Mouse (Mus musculus) WW6 (cell line): ENCODE data around the gene Hs3st1.

Experiments
- DNase-seq: peaks from one replicate; pipeline ENCODE4 v3.0.0-alpha.2; 2013; ENCODE audit warnings: low read depth, low spot score

Gene Hs3st1

DNA sequence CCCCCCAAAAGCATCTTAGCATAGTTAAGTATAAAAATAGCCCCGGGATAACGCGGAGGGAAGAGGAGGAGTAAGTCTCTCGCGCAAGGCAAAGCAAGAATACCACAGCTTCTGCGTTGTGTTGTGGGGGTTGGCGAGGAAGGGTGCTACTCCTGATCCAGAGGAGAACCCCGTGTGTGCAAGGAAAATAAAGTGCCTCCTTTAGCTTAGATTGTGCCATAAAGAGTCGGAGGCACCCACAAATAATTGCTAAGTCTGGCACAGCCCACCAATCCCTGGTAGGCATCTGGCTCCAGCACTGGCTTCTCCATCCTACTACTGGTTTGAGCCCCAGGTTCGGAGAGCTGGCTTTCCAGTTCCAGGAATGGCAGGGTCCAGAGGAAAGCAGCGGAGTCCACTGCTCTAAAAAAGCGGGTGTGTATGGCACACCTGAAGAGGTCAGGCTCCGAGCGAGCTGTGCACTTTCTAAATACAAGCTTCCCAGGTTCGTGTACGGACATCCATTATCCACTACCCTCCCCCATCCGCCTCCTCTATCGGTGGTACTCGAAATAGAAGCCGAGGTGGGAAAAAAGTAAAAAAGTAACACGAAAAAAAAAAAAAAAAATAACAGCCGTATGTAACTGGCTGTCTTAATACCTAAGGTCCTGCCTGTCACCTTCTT, 111.9 kb downstream of the Hs3st1 start:
- DNase-seq: no peak

DNA sequence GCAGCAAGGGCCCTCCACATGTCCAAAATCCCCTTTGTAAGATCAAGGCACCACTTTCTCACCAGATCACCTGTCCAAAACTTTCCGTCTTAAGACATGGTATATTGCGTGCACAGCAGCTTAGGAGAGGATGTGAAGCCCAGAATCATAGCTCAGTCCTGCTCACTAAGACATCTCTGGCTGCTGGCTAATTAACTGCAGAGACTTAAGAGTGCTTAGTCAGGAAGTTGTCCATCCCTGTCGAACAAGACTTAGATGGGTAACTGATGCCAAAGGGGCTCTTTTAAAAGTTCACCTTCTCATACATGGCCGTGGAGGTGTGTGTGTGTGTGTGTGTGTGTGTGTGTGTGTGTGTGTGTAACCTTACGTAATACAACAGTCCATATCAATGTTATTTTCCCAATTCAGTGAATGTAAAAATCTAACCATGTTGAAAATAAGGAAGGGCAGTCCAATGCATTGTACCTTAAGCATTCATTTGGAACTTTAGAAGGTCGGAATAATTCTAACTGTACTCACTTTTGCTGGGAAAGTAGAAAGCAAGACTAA, 113.0 kb downstream of the Hs3st1 start:
- DNase-seq: no peak

DNA sequence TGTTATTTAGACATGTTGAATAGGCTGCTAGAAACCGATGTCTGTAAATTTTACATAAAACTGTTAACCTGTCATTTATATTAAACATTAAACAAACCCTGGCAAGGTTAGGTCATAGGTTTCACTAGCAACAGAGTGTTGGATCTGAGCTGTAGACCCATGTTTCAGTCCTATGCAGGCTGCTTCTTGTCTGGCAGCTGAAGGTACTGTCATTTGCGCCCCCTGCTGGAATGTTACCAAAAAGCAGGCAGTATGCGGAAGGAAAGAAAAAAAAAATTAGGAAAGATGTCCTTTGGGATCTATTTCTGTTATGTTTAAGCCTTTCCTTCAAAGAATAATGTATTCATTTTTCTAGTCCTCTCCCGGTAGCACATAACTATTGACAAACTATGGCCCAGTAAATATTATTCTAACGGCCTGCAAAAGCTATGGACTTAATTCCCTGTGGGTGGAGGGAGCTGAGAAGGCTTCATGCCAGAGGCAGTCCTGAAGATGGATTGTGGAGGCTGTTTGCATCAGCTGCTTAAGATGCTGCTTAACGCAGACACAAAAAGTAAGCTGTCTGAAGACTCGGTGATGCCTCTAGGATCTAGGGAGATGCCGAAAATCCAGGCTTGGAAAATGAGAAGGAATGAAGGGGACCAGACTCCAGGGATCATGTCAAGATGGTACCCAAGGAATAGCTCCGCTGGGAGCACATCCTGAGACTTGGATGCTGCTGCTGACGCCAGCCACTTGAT, 115.7 kb downstream of the Hs3st1 start:
- DNase-seq: no peak

DNA sequence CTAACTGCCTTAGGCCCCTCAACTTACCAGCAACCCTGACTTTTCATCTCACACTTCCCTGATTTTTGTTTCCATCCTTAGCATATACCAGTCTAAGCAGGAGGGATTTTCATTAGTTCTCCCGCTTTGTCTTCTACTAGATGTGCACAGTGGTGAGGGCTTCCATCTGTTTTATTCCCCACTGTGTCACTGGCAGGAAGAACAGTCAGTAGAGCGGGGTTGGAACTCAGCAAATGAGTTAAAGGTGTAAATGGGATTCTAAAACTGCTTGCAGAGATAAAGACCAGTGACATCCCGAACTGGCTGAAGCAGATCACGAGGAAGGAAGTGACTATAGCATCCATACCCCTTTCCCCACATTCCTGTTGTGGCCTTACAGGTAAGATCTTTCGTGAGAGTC, 116.3 kb downstream of the Hs3st1 start:
- DNase-seq: no peak

DNA sequence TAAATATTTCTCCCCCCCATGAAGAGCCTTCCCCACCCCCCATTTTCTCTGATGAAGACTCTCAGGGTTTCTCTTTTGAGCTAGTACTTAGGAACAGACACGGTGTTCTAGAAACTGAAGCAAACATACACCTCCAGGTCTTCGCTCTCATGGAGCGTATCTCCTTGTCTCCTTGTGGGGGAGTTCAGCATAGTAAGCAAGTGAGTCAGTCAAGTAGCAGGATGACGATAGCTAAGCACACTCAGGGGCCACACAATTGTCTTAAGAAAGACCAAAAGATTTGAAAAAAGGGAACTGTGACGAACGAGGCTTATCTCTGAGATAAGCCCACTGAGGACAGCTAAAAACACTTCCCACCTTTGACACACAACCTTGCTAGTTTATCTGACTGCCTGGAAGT, 117.4 kb downstream of the Hs3st1 start:
- DNase-seq: no peak

DNA sequence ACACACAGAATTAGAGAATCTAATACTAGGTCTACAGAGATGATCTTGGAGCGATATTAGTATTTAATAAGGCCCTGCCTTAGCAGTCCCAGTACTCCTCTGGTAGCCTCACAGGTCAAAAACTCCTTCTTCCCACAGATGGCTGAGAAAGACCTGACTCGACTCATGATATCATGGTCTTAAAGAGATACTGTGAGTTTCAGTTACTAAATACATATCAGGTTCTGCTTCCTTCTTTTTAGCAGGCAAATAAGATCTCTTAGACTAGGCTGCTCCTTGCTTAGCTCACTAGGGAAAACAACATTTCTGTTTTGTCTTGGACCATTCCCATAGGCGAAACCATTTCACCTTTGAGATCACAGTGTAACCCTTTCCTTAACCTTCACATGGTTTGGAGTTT, 119.2 kb downstream of the Hs3st1 start:
- DNase-seq: no peak

DNA sequence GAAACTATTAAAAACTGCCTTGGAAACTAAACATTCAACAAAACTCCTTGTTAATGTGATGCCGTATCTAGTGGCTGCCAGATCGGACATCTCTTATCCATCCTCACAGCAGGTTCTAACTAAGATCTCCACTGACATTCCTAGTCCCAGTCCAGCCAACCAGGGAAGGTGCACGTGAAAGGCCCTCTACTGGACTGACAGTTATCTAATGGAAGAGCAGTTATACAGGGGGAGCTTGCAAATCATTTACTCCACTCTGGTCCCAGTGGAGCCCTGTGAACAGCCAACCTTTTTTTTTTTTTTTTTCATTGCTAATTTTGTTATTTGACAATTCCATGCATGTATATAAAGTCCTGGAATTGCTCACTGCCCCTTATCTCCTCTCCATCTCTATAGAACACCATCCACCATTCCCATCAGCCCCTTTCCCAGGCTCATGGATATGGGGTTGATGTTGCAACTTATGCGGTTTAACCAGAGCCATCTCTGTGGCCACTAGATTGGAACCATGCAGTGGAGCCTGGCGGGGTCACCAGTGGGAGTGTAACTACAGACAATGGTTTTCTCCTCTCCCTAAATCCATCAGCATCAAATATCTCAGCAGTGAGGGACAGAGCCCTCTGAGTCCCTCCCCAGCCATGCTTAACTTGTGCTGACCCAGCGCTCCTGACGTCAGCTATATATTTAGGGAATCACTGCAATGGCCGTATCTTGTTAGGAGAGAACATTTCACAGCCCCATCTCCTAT, 120.8 kb downstream of the Hs3st1 start:
- no peak for DNase-seq

DNA sequence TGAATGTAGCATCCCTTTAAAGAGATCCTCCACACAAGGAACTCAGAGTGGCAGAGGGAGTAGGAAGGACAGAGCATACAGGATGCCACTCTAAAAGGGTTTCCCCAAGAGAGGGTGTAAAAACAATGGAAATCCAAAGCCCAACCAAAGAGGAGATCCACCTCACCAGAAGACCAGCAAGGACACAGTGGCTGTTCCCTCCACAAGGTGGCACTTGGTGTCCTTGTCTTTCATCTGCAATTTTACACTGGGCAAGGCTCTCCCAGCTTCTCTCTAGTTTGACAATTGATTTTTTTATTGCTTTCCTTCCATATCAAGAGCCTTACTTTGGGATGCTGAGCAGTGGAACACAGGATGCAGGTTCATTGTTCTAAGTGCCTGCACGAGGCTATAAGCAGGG, 122.1 kb downstream of the Hs3st1 start:
- no peak for DNase-seq

DNA sequence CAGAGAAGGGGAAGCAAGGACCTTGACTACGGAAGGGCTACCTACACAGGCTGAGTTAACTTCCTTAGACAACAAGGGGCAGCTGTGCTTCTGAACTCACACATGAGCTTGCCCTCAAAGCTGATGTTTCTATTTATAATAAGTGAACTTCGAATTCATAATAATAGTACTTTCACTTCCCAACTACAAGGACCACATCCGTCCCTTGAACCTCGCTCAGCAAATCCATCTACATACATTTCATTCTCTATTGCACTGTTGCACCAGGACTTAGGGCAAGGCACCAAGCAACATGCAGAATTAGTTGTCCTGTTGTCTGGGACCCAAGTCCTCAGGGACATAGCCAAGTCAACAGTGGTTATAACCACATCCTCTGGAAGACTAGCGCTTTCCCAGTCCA, 124.4 kb downstream of the Hs3st1 start:
- DNase-seq: no peak

DNA sequence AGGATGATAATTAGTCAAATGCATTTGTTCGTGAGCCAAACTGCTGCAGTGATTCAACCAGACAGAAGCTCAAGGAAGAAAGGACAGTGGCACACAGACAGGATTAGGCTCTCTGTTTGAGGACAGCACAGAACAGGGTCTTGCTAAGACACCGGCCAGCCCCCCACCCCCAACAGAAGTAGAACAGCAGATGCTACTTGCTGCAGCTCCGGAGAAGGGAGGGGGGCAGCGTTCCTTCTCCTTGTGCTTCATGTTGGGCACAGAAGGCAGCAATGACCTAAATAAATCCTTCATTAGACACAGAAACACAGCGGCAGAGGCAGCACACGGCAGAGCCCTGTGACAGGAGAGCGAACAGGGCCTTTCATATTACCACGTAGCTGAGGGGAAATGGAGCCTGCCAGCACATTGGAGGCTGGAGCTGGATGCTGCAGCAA, 130.2 kb downstream of the Hs3st1 start:
- DNase-seq: no peak

DNA sequence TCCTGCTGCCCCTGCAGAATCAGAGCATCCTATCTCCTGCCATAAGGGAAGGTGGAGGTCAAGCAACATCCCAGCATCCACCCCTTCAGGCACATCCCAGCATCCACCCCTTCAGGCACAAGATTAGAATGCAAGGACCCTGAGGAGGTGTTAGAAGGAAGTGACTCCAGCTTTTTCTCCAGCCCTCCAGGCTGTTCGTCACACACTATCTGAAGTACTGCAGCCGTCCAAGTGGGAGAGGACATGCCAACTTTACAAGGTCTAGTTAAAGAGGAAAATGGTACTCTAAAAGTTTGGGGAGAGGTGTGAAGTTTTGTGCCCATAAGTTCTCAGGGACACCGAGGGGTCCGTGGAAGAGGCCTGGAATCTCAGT, 131.1 kb downstream of the Hs3st1 start:
- no peak for DNase-seq

DNA sequence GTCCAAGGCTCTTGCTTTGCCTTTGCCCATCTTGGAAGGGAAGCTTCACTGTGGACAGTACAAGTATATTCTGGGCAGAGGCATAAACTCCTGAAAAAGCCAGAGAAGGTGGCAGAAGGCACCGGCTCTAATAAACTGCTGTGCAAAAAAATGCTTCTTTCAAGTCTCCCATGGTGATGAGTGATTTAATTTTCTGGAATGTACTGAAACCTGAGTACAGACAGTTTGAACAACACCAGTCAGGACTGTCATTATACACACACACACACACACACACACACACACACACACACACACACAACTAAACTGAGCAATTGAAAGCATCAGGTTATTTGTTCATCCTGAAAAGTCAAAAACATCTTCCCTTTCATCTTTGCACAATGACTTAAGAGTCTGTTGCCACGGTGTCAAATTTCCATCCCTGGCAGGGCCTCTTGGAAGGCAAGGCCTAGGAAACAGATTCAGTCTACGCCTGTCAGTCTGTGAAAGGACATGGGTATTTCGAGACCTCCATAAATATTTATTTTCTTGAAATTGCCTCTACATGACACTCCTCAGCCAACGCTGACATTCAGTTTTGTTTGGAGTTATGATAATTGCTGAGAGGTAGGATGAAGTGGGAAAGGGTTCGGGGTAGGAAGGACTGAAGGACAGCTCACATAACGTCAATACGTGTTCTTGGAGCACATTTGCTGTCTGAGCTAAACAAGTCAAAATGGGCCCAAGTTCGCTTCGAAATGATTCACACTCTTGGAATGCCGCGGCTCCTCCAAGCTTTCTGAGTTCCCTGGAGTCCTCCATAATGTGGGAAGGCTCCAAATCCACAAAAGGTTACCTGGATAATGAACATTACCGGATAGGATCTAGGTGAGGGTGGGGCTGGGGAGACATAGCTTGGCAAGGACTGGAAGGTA, 131.7 kb downstream of the Hs3st1 start:
- DNase-seq: no peak

DNA sequence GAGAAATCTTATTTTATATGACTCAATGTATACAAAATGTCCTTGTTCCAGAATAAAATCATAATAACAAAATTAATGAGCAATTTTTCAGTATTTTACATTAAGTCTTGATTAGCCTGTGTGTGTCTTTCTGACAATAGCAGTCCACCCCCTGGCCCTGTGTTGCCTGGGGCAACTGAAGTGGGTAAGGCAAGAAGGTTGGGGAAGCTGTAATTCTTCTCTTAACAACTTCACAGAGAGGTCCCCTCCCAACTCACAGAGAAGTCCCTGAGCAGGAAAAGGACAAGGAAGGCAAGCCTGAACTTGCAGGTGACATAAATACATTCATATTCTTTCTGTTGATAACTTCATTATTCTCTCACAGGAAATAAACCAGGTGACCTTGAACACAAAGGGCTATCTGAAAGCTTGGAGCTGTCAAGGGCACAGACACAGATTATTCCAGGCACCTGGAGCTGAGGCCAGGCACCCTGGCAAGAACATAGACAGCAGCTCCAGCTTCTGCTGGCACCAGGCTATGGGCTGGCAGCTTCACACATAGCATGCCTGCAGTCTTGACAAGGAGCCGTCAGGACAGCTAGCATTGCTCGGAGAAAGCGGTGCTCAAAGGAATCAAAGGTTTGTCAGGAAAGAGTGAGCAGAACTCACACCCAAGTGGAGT, 134.9 kb downstream of the Hs3st1 start:
- no peak for DNase-seq

DNA sequence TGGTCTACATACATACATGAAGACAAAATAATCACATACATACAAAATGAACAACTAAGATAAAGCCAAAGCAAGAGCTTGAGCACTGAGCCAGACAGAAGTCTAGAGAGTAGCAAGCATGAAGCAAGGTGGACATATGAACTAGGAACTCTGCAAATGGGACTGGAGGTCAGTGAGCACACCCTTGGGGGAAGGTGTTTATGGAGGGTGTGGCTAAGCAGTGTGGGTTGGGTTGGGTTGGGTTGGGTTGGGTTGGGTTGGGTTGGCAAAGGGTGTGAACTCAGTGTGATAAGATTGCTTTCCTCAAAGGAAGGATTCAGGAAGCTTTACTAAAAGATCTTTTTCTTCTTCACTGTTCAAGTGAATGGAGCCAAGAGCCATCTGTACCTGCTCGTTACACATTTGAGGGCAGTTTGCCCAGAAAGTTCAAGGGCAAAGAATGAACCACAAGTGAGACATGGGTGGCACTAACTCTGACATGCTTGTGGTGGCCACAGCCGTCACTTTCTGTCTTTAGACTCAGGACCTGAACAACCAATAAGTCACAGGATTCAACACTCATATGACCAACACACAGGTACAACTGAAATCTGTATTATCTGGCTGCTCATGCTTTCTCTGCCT, 137.8 kb downstream of the Hs3st1 start:
- DNase-seq: no peak

DNA sequence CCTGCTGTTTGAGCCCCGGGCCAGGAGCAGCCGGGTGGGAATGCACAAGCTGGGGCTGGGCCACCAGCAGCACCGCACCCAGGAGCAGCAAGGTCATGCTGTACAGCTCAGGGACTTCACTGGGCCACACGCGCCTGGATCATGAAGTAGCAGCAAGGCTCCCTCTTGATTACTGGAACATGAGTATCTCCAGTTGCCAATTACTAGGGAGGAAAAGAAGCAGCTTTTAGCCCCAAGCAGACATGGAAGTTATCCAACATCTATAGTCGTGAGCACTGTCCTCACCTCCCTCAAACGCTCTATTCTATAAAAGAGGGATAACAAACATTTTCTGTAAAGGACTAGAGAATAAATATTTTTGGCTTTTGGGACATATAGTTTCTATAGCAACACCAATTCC, 140.1 kb downstream of the Hs3st1 start:
- DNase-seq: no peak

DNA sequence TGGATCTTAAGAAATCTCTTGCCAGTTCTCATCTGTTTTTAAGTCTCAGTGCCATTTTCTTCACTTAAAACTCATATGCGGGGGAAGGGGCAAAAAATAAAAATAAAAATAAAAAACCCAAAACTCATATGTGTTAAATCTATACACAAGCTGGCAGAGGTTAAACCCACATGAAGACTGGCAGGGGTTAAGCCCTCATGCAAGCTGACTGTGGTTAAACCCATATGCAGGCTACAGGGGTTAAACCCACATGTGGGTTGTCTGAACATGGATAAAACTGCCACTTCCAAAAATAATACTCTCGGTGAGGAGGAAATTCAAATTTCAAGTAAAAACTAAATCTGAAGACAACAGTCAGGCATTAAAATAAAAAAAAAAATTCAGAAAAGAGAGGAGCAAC, 141.7 kb downstream of the Hs3st1 start:
- DNase-seq: no peak

DNA sequence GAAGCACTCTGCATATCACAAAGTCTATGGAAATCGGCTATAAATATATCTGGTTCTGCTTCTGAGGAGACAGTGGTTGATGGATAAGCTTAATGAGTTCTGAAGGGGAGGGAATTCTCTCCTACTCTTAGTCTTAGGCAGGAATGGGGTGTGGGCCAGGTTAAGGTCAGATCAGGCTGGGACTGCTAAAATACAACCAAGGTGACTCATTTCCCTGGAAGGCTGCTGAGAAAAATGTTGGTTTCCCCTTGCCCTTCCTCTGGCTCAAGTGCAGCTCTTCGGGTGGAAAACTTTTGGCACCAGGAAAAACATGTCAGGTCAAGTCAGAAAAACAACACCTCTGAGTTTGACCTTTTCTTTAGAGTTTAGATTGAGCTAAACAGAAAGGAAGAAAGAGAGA, 143.0 kb downstream of the Hs3st1 start:
- no peak for DNase-seq

DNA sequence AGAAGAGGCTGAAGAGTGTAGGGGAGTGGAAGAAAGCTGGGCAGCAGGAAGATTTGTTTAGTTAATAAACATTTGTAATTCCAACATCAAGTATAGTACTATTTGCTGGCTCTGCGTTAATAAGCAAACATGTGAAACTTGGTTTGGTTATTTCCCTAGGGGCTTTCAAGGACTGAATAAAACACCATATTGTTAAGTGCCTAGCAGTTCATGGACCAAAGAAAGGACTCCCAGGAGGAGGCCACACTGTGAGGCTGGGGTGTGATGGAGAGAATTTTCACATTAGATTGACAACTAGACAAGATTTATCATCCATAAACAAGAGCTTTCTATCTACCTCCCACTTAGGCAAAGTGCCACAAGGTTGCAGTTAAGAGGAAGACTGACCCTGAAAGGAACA, 147.0 kb downstream of the Hs3st1 start:
- DNase-seq: no peak

DNA sequence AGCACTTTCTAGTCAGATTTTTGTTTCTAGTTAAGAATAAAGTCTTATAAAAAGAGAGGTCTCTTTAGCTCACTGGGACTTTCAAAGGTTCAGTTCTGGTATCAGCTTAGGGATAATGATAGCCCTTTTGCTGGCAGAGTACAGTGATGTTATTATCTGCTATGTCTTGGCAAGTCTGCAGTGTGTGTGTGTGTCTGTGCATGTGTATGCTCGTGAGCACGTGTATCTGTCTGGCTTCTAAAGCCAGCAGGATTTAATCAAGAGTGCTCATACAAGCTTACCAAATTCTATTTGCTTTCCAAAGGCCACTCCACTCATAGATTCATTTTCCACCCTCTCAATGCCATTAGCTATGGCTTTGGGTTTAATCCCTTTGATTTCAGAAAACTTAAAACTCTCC, 160.5 kb downstream of the Hs3st1 start:
- no peak for DNase-seq
